Mouse (Mus musculus): ENCODE data around the gene Tnfsf11. TPM values are rescaled to one million over a fixed set of nuclear protein-coding genes. Genes with fewer than 3 reads are reported as not detected.

Gene Tnfsf11
- total and polyA plus RNA-seq, 3 experiments, result 0.13 TPM; not detected in 2

GRCm38 (mm10) chr14:78351544-78351943 is 43.7 kb upstream of the Tnfsf11 start:
- TF ChIP-seq NELFE (IDR thresholded peaks at IDR 0.05; ENCODE audit: low read depth, low read length), result no peak
- no peak for TF ChIP-seq ZC3H11A (IDR thresholded peaks at IDR 0.05; ENCODE audit: low read depth, low read length)
- TF ChIP-seq MAZ (IDR thresholded peaks at IDR 0.05; ENCODE audit: low read depth, low read length), result no peak
- TF ChIP-seq ELF1 (IDR thresholded peaks at IDR 0.05; ENCODE audit: low read depth, low read length), result no peak
- no peak for TF ChIP-seq MAX (IDR thresholded peaks at IDR 0.05; ENCODE audit: low read length)
- TF ChIP-seq RAD21 (IDR thresholded peaks at IDR 0.05; ENCODE audit: low read depth, low read length), result no peak
- TF ChIP-seq USF1 (IDR thresholded peaks at IDR 0.05; ENCODE audit: low read depth, low read length), result no peak
- TF ChIP-seq BHLHE40 (IDR thresholded peaks at IDR 0.05; ENCODE audit: low read depth, low read length), result no peak
- no peak for TF ChIP-seq POLR2AphosphoS2 (IDR thresholded peaks at IDR 0.05; ENCODE audit: low read depth, low read length)
- no peak for TF ChIP-seq CTCF (conservative IDR thresholded peaks at IDR 0.05 in 1 of 2, IDR thresholded peaks at IDR 0.05 in 1 of 2; ENCODE audit: low read depth in 2 of 2, low read length in 2 of 2)
- no peak for TF ChIP-seq UBTF (IDR thresholded peaks at IDR 0.05; ENCODE audit: low read depth, low read length)
- no peak for TF ChIP-seq SIN3A (IDR thresholded peaks at IDR 0.05; ENCODE audit: low read length)
- TF ChIP-seq RCOR1 (conservative IDR thresholded peaks at IDR 0.05; ENCODE audit: low read depth, low read length), result no peak
- TF ChIP-seq TBP (conservative IDR thresholded peaks at IDR 0.05; ENCODE audit: low read depth, low read length), result no peak
- TF ChIP-seq MEF2A (IDR thresholded peaks at IDR 0.05; ENCODE audit: borderline replicate concordance, low read depth, low read length), result no peak
- no peak for TF ChIP-seq PAX5 (IDR thresholded peaks at IDR 0.05; ENCODE audit: low read length)
- no peaks in the 10 kb centered on the region for H3K9me3 ChIP-seq (replicated peaks; ENCODE audit: low read length)
- in situ Hi-C loops (cut with MboI; ENCODE audit: low pct_ligation_motif_present, low pct_unique_long_range_greater_than_20kb, low sequenced_read_pairs), result no loop called here
- no peak overlapping the region for H3K4me2 ChIP-seq (ENCODE audit: insufficient read depth, low read depth, poor library complexity, severe bottlenecking)
- H3K27ac ChIP-seq (ENCODE audit: insufficient read depth, low read depth), result no peak overlapping the region
- H3K36me3 ChIP-seq (replicated peaks in 1 of 2; ENCODE audit: control insufficient read depth in 1 of 2, insufficient read depth in 1 of 2, low read length in 1 of 2), result no peaks in the 10 kb centered on the region
- peaks cover 0 to 5% of the 10 kb centered on the region in 2 experiments; a peak in 1 of 4 replicates for H3K4me1 ChIP-seq (ENCODE audit: control insufficient read depth in 1 of 2, insufficient read depth in 2 of 2)
- DNase-seq (ENCODE audit: extremely low read depth), result no peak
- dilution Hi-C loops (cut with MboI; ENCODE audit: extremely low pct_ligation_motif_present, extremely low pct_unique_long_range_greater_than_20kb, low sequenced_read_pairs), result no loop called here
- no peak overlapping the region for H3K4me3 ChIP-seq (replicated peaks in 1 of 3; ENCODE audit: low read depth in 2 of 3, low read length in 2 of 3, poor library complexity in 1 of 3)
- no peaks in the 10 kb centered on the region for H3K27me3 ChIP-seq (replicated peaks)
- H3K9ac ChIP-seq (ENCODE audit: insufficient read depth, low read depth), result no peak overlapping the region
- H3K79me2 ChIP-seq (replicated peaks; ENCODE audit: control insufficient read depth, extremely low read depth, insufficient read depth, poor library complexity, severe bottlenecking), result no peaks in the 10 kb centered on the region

GRCm38 (mm10) chr14:78347715-78348114 is 39.9 kb upstream of the Tnfsf11 start:
- TF ChIP-seq CHD1 (IDR thresholded peaks at IDR 0.05; ENCODE audit: low read depth, low read length), result no peak
- no peak for TF ChIP-seq BHLHE40 (IDR thresholded peaks at IDR 0.05; ENCODE audit: low read depth, low read length)
- no peak for TF ChIP-seq NRF1 (IDR thresholded peaks at IDR 0.05; ENCODE audit: low read depth, low read length)
- no peak for TF ChIP-seq SMC3 (IDR thresholded peaks at IDR 0.05; ENCODE audit: low read depth, low read length)
- TF ChIP-seq ZKSCAN1 (IDR thresholded peaks at IDR 0.05; ENCODE audit: borderline replicate concordance, low read depth, low read length), result no peak
- TF ChIP-seq MAZ (IDR thresholded peaks at IDR 0.05; ENCODE audit: low read depth, low read length), result no peak
- no peak for TF ChIP-seq KAT2A (IDR thresholded peaks at IDR 0.05; ENCODE audit: insufficient replicate concordance, low read length)
- TF ChIP-seq POLR2A (IDR thresholded peaks at IDR 0.05; ENCODE audit: low read depth, low read length), result no peak
- no peaks in the 10 kb centered on the region for H3K9me3 ChIP-seq (replicated peaks; ENCODE audit: low read length)
- no peak overlapping the region for H3K4me2 ChIP-seq (ENCODE audit: insufficient read depth, low read depth, poor library complexity, severe bottlenecking)
- no peak overlapping the region for H3K27ac ChIP-seq (ENCODE audit: insufficient read depth, low read depth)
- no peaks in the 10 kb centered on the region for H3K36me3 ChIP-seq (replicated peaks in 1 of 2; ENCODE audit: control insufficient read depth in 1 of 2, insufficient read depth in 1 of 2, low read length in 1 of 2)
- H3K4me1 ChIP-seq (ENCODE audit: control insufficient read depth in 1 of 2, insufficient read depth in 2 of 2), result peaks cover 0 to 3% of the 10 kb centered on the region in 2 experiments; a peak in 1 of 4 replicates
- H3K79me2 ChIP-seq (replicated peaks; ENCODE audit: control insufficient read depth, extremely low read depth, insufficient read depth, poor library complexity, severe bottlenecking), result no peaks in the 10 kb centered on the region
- dilution Hi-C loops (cut with MboI; ENCODE audit: extremely low pct_ligation_motif_present, extremely low pct_unique_long_range_greater_than_20kb, low sequenced_read_pairs) (no loop called here), in situ Hi-C loops (cut with MboI; ENCODE audit: low pct_ligation_motif_present, low pct_unique_long_range_greater_than_20kb, low sequenced_read_pairs) (no loop called here)
- no peak overlapping the region for H3K9ac ChIP-seq (ENCODE audit: insufficient read depth, low read depth)
- H3K4me3 ChIP-seq (replicated peaks in 1 of 3; ENCODE audit: low read depth in 2 of 3, low read length in 2 of 3, poor library complexity in 1 of 3), result no peak overlapping the region
- no peaks in the 10 kb centered on the region for H3K27me3 ChIP-seq (replicated peaks)
- no peak for DNase-seq (ENCODE audit: extremely low read depth)

Data from CH12.LX (cell line).